Mouse (Mus musculus) hindlimb bud, embryonic 11.5 days (tissue): ENCODE data around the gene Ttc9b.
"Not testable (repeated sequence)": the region's sequence is repeated elsewhere in the genome, so short reads cannot be mapped to it uniquely, and the experiment has no call there.

Experiments used
- DNase-seq: peaks from one replicate; pipeline ENCODE4 v3.0.0-alpha.2; 2012; ENCODE audit warnings: low read depth, low spot score; ENCODE audit errors: extremely low spot score

Gene Ttc9b

GRCm38 (mm10) chr7:27635094-27635493 is 18.6 kb upstream of the Ttc9b start:
- DNase-seq, result not testable (repeated sequence)

- no peak for DNase-seq
These were observed 9.2 kb upstream of the Ttc9b start for GRCm38 (mm10) chr7:27644471-27644870.

- no peak for DNase-seq
These were observed 7.2 kb upstream of the Ttc9b start for GRCm38 (mm10) chr7:27646516-27646915.

- DNase-seq, result no peak
These were observed 6.3 kb upstream of the Ttc9b start for GRCm38 (mm10) chr7:27647281-27648002.

- DNase-seq, result no peak
These were observed 4.0 kb upstream of the Ttc9b start for GRCm38 (mm10) chr7:27649723-27650122.

- peak; percentile 63 for DNase-seq
These were observed 2.8 kb upstream of the Ttc9b start for GRCm38 (mm10) chr7:27650949-27651348.

- DNase-seq, result no peak
These were observed 1.0 kb downstream of the Ttc9b start for GRCm38 (mm10) chr7:27654607-27655276.

- no peak for DNase-seq
These were observed 1.8 kb downstream of the Ttc9b start for GRCm38 (mm10) chr7:27655545-27655944.

GRCm38 (mm10) chr7:27656600-27656999 is 2.9 kb downstream of the Ttc9b start:
- no peak for DNase-seq

GRCm38 (mm10) chr7:27657824-27658395 is 4.2 kb downstream of the Ttc9b start:
- DNase-seq, result no peak

GRCm38 (mm10) chr7:27658712-27659663 is 5.3 kb downstream of the Ttc9b start:
- no peak for DNase-seq

- DNase-seq, result no peak
These were observed 8.3 kb downstream of the Ttc9b start for GRCm38 (mm10) chr7:27662038-27662437.

GRCm38 (mm10) chr7:27673064-27673574 is 19.4 kb downstream of the Ttc9b start:
- no peak for DNase-seq

- no peak for DNase-seq
These were observed 19.9 kb downstream of the Ttc9b start for GRCm38 (mm10) chr7:27673575-27674131.

GRCm38 (mm10) chr7:27674195-27674521 is 20.4 kb downstream of the Ttc9b start:
- no peak for DNase-seq

GRCm38 (mm10) chr7:27674522-27675221 is 21.0 kb downstream of the Ttc9b start, which contains the start of gene Map3k10:
Gene Map3k10, minus strand, starts transcription at chr7:27674598.
- peak; percentile 96 for DNase-seq

- no peak for DNase-seq
These were observed 21.5 kb downstream of the Ttc9b start for GRCm38 (mm10) chr7:27675222-27675612.

- no peak for DNase-seq
These were observed 29.5 kb downstream of the Ttc9b start for GRCm38 (mm10) chr7:27683218-27683617.

GRCm38 (mm10) chr7:27685220-27685619 is 31.5 kb downstream of the Ttc9b start:
- DNase-seq, result no peak

- no peak for DNase-seq
These were observed 32.0 kb downstream of the Ttc9b start for GRCm38 (mm10) chr7:27685681-27686080.
